Mouse (Mus musculus): ENCODE data around the gene Rrn3. TPM values are rescaled to one million over a fixed set of nuclear protein-coding genes. Genes with fewer than 3 reads are reported as not detected.
"Not testable (repeated sequence)": the region's sequence is repeated elsewhere in the genome, so short reads cannot be mapped to it uniquely, and the experiment has no call there.

Gene Rrn3
- polyA plus RNA-seq (2015; fragmentation: Nextera tagmentation; extraction: Ambion mirVana): 50.6 and 51.5 TPM in 2 replicates

GRCm38 (mm10) chr16:13780353-13781036 lies at the start of gene Rrn3:
TSS of gene Rrn3 (plus strand) at chr16:13780708.
- Histone ChIP-seq H3K4me1 (ENCODE audit: control insufficient read depth, insufficient read depth, low read length) (peaks cover 13% of the 10 kb centered on the region), H3K27me3 (ENCODE audit: control insufficient read depth, insufficient read depth, low read length) (no peaks in the 10 kb centered on the region), H3K36me3 (ENCODE audit: control insufficient read depth, insufficient read depth) (peaks cover 13% of the 10 kb centered on the region), H3K4me2 (ENCODE audit: low read depth, low read length) (peak within 1 kb of the TSS; percentile 77), H3K27ac (ENCODE audit: low read length) (peak within 1 kb of the TSS; percentile 82), H3K9me3 (replicated peaks; ENCODE audit: control insufficient read depth, low read length) (peaks cover 11% of the 10 kb centered on the region), H3K9ac (ENCODE audit: low read length) (peak within 1 kb of the TSS; percentile 79), H3K4me3 (ENCODE audit: low read length) (peak within 1 kb of the TSS; percentile 63)
- ATAC-seq (replicated peaks; ENCODE audit: extremely low read depth, insufficient read depth, low FRiP score): peak; percentile 98
- WGBS: under 1% methylated on average over 57 of the region's 57 CpGs

- Histone ChIP-seq H3K36me3 (ENCODE audit: control insufficient read depth, insufficient read depth) (no peaks in the 10 kb centered on the region), H3K4me2 (ENCODE audit: low read depth, low read length) (no peak overlapping the region), H3K4me3 (ENCODE audit: low read length) (no peak overlapping the region), H3K27me3 (ENCODE audit: control insufficient read depth, insufficient read depth, low read length) (0 out of 2 replicates have a peak, but pooled peaks cover 2% of the 10 kb centered on the region), H3K9me3 (replicated peaks; ENCODE audit: control insufficient read depth, low read length) (no peaks in the 10 kb centered on the region), H3K27ac (ENCODE audit: low read length) (no peak overlapping the region), H3K9ac (ENCODE audit: low read length) (no peak overlapping the region), H3K4me1 (ENCODE audit: control insufficient read depth, insufficient read depth, low read length) (no peaks in the 10 kb centered on the region; the same call in 1 of the 2 replicates)
- WGBS: 67% methylated on average over 3 of the region's 3 CpGs
- no peak for ATAC-seq (replicated peaks; ENCODE audit: extremely low read depth, insufficient read depth, low FRiP score)
These were observed 47.7 kb upstream of the Rrn3 start for GRCm38 (mm10) chr16:13732786-13733185.

DNA sequence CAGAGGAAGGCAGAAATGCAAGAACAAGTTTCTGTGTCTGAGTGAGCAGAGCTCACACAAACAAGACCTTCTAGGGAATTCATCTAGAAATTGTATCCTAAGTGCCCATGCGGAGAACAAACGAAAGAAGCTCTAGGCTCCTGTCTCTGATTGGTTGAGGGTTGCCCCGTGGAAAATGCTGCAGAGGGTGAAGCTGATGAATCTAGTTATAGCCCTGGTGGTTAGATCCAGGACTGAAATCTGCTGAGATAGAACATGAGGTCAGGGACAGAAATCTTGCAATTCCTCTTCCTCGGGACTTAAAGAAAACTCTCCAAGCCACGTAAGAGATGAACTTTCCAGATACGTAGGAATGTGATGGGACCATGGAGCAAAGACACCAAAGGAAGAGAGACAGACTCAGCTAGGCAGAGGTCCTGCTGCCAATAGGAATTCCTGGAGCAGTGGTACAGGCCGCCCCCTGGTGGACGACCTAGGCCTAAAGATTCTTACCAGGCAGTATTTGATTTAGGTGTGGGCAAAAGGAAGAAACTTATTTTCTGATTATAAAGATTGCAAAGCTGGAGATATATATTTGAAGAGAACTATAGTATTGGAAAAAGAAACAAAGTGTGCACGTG lies 46.9 kb upstream of the Rrn3 start:
- Histone ChIP-seq H3K27ac (ENCODE audit: low read length) (no peak overlapping the region), H3K36me3 (ENCODE audit: control insufficient read depth, insufficient read depth) (no peaks in the 10 kb centered on the region), H3K9me3 (replicated peaks; ENCODE audit: control insufficient read depth, low read length) (no peaks in the 10 kb centered on the region), H3K27me3 (ENCODE audit: control insufficient read depth, insufficient read depth, low read length) (0 out of 2 replicates have a peak, but pooled peaks cover 2% of the 10 kb centered on the region), H3K4me2 (ENCODE audit: low read depth, low read length) (no peak overlapping the region), H3K4me1 (ENCODE audit: control insufficient read depth, insufficient read depth, low read length) (no peaks in the 10 kb centered on the region; the same call in 1 of the 2 replicates), H3K9ac (ENCODE audit: low read length) (no peak overlapping the region), H3K4me3 (ENCODE audit: low read length) (no peak overlapping the region)
- 15% methylated on average over 9 of the region's 9 CpGs for WGBS
- ATAC-seq (replicated peaks; ENCODE audit: extremely low read depth, insufficient read depth, low FRiP score): no peak

GRCm38 (mm10) chr16:13735977-13736376 lies 44.5 kb upstream of the Rrn3 start:
- H3K27me3 ChIP-seq (ENCODE audit: control insufficient read depth, insufficient read depth, low read length): 0 out of 2 replicates have a peak, but pooled peaks cover 2% of the 10 kb centered on the region
- no peak overlapping the region for H3K27ac ChIP-seq (ENCODE audit: low read length)
- H3K4me2 ChIP-seq (ENCODE audit: low read depth, low read length): no peak overlapping the region
- ATAC-seq (replicated peaks; ENCODE audit: extremely low read depth, insufficient read depth, low FRiP score): no peak
- H3K9ac ChIP-seq (ENCODE audit: low read length): no peak overlapping the region
- H3K36me3 ChIP-seq (ENCODE audit: control insufficient read depth, insufficient read depth): no peaks in the 10 kb centered on the region
- H3K4me3 ChIP-seq (ENCODE audit: low read length): no peak overlapping the region
- WGBS: 77% methylated on average over 8 of the region's 8 CpGs
- H3K9me3 ChIP-seq (replicated peaks; ENCODE audit: control insufficient read depth, low read length): no peaks in the 10 kb centered on the region
- no peaks in the 10 kb centered on the region; the same call in 1 of the 2 replicates for H3K4me1 ChIP-seq (ENCODE audit: control insufficient read depth, insufficient read depth, low read length)

GRCm38 (mm10) chr16:13739044-13739443 lies 41.5 kb upstream of the Rrn3 start:
- not testable (repeated sequence) for H3K4me1 ChIP-seq (ENCODE audit: control insufficient read depth, insufficient read depth, low read length); H3K4me3 ChIP-seq (ENCODE audit: low read length); ATAC-seq (replicated peaks; ENCODE audit: extremely low read depth, insufficient read depth, low FRiP score)

GRCm38 (mm10) chr16:13740844-13741243 lies 39.7 kb upstream of the Rrn3 start:
- Histone ChIP-seq H3K36me3 (ENCODE audit: control insufficient read depth, insufficient read depth) (no peaks in the 10 kb centered on the region), H3K9ac (ENCODE audit: low read length) (no peak overlapping the region), H3K4me1 (ENCODE audit: control insufficient read depth, insufficient read depth, low read length) (no peaks in the 10 kb centered on the region), H3K4me2 (ENCODE audit: low read depth, low read length) (no peak overlapping the region), H3K9me3 (replicated peaks; ENCODE audit: control insufficient read depth, low read length) (no peaks in the 10 kb centered on the region), H3K27ac (ENCODE audit: low read length) (no peak overlapping the region), H3K27me3 (ENCODE audit: control insufficient read depth, insufficient read depth, low read length) (no peaks in the 10 kb centered on the region), H3K4me3 (ENCODE audit: low read length) (no peak overlapping the region)
- ATAC-seq (replicated peaks; ENCODE audit: extremely low read depth, insufficient read depth, low FRiP score): no peak
- 63% methylated on average over 2 of the region's 2 CpGs for WGBS

More at GRCm38 (mm10) chr16:13739044-13739443, 41.5 kb upstream of the Rrn3 start:
- H3K27me3 ChIP-seq (ENCODE audit: control insufficient read depth, insufficient read depth, low read length); H3K9me3 ChIP-seq (replicated peaks; ENCODE audit: control insufficient read depth, low read length); H3K9ac ChIP-seq (ENCODE audit: low read length); H3K36me3 ChIP-seq (ENCODE audit: control insufficient read depth, insufficient read depth); H3K27ac ChIP-seq (ENCODE audit: low read length); H3K4me2 ChIP-seq (ENCODE audit: low read depth, low read length): not testable (repeated sequence)
- 53% methylated on average over 4 of the region's 4 CpGs for WGBS

DNA sequence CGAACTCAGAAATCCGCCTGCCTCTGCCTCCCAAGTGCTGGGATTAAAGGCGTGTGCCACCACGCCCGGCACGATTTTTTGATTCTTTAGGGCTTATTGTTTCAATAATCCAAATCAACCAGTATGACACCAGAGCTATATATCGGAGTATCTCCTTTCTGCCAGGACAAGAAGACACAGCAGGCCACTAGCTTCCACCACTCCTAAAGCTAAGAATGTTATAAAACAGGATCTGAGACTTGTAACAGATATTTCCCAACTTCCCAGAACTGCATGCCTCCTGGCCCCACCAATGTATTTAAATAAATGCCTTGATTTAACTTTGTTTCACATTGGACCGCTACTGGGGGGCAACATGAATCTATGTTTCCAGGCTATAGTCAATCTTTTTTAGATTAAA lies 32.8 kb upstream of the Rrn3 start:
- no peak overlapping the region for H3K9ac ChIP-seq (ENCODE audit: low read length)
- 94% methylated on average over 8 of the region's 8 CpGs for WGBS
- H3K36me3 ChIP-seq (ENCODE audit: control insufficient read depth, insufficient read depth): no peaks in the 10 kb centered on the region
- H3K27ac ChIP-seq (ENCODE audit: low read length): no peak overlapping the region
- no peaks in the 10 kb centered on the region for H3K27me3 ChIP-seq (ENCODE audit: control insufficient read depth, insufficient read depth, low read length)
- H3K4me3 ChIP-seq (ENCODE audit: low read length): no peak overlapping the region
- no peaks in the 10 kb centered on the region for H3K9me3 ChIP-seq (replicated peaks; ENCODE audit: control insufficient read depth, low read length)
- H3K4me2 ChIP-seq (ENCODE audit: low read depth, low read length): no peak overlapping the region
- no peak for ATAC-seq (replicated peaks; ENCODE audit: extremely low read depth, insufficient read depth, low FRiP score)
- H3K4me1 ChIP-seq (ENCODE audit: control insufficient read depth, insufficient read depth, low read length): no peaks in the 10 kb centered on the region

GRCm38 (mm10) chr16:13748124-13748523 lies 32.4 kb upstream of the Rrn3 start:
- no peak overlapping the region for H3K27ac ChIP-seq (ENCODE audit: low read length)
- no peaks in the 10 kb centered on the region for H3K27me3 ChIP-seq (ENCODE audit: control insufficient read depth, insufficient read depth, low read length)
- no peak for ATAC-seq (replicated peaks; ENCODE audit: extremely low read depth, insufficient read depth, low FRiP score)
- H3K4me3 ChIP-seq (ENCODE audit: low read length): no peak overlapping the region
- no peaks in the 10 kb centered on the region for H3K36me3 ChIP-seq (ENCODE audit: control insufficient read depth, insufficient read depth)
- 64% methylated on average over 3 of the region's 3 CpGs for WGBS
- H3K4me2 ChIP-seq (ENCODE audit: low read depth, low read length): no peak overlapping the region
- no peaks in the 10 kb centered on the region for H3K9me3 ChIP-seq (replicated peaks; ENCODE audit: control insufficient read depth, low read length)
- no peaks in the 10 kb centered on the region for H3K4me1 ChIP-seq (ENCODE audit: control insufficient read depth, insufficient read depth, low read length)
- H3K9ac ChIP-seq (ENCODE audit: low read length): no peak overlapping the region

GRCm38 (mm10) chr16:13748813-13749212 lies 31.7 kb upstream of the Rrn3 start:
- WGBS: 30% methylated on average over 10 of the region's 10 CpGs
- not testable (repeated sequence) for H3K9me3 ChIP-seq (replicated peaks; ENCODE audit: control insufficient read depth, low read length); H3K4me1 ChIP-seq (ENCODE audit: control insufficient read depth, insufficient read depth, low read length); H3K27me3 ChIP-seq (ENCODE audit: control insufficient read depth, insufficient read depth, low read length); H3K4me2 ChIP-seq (ENCODE audit: low read depth, low read length); ATAC-seq (replicated peaks; ENCODE audit: extremely low read depth, insufficient read depth, low FRiP score); H3K4me3 ChIP-seq (ENCODE audit: low read length); H3K36me3 ChIP-seq (ENCODE audit: control insufficient read depth, insufficient read depth); H3K27ac ChIP-seq (ENCODE audit: low read length); H3K9ac ChIP-seq (ENCODE audit: low read length)
